Mouse (Mus musculus) forebrain, embryonic 16.5 days (tissue): ENCODE results near the gene Zbtb37. TPM values are rescaled to one million over a fixed set of nuclear protein-coding genes. Genes with fewer than 3 reads are reported as not detected.

Source experiments
- ATAC-seq: fragments of 200-750 bp; cut with Nextera tagmentation; 2 replicates; pipeline ENCODE4 v1.8.0; 2017; ENCODE audit warnings: mild to moderate bottlenecking, moderate library complexity
- H3K27ac ChIP-seq: fragments of 300-500 bp; sonication (generic); 2 replicates; pipeline ENCODE4 v1.5.1; 2014; ENCODE audit warnings: low read length, control low read depth
- H3K27me3 ChIP-seq: fragments of 300-500 bp; sonication (generic); replicated peaks from 2 replicates; pipeline ENCODE4 v1.6.1; 2014; ENCODE audit warnings: low read length; ENCODE audit not compliant: control insufficient read depth, insufficient read depth
- H3K36me3 ChIP-seq: fragments of 300-500 bp; sonication (generic); 2 replicates; pipeline ENCODE4 v1.6.1; 2014; ENCODE audit not compliant: control insufficient read depth, insufficient read depth
- H3K4me1 ChIP-seq: fragments of 300-500 bp; sonication (generic); replicated peaks from 2 replicates; pipeline ENCODE4 v1.6.1; 2014; ENCODE audit warnings: low read length; ENCODE audit not compliant: control insufficient read depth, insufficient read depth
- H3K4me2 ChIP-seq: fragments of 300-500 bp; sonication (generic); 2 replicates; pipeline ENCODE4 v1.6.1; 2014; ENCODE audit warnings: mild to moderate bottlenecking, low read length, control low read depth
- H3K4me3 ChIP-seq: fragments of 300-500 bp; sonication (generic); replicated peaks from 2 replicates; pipeline ENCODE4 v1.5.1; 2014; ENCODE audit warnings: mild to moderate bottlenecking, low read length, control low read depth
- H3K9ac ChIP-seq: fragments of 300-500 bp; sonication (generic); replicated peaks from 2 replicates; pipeline ENCODE4 v1.6.1; 2014; ENCODE audit warnings: low read depth, low read length, control low read depth
- H3K9me3 ChIP-seq: fragments of 300-500 bp; sonication (generic); 2 replicates; pipeline ENCODE4 v1.6.1; 2016; ENCODE audit warnings: low read length; ENCODE audit not compliant: control insufficient read depth
- WGBS: fragments of 180-500 bp; shearing (Covaris S2); extraction: QIAGEN DNeasy Blood & Tissue Kit; methylation state at CpG from one replicate; pipeline ENCODE4 v1.1.7; 2014; 5-methylcytosine and 5-hydroxymethylcytosine counted together
- polyA plus RNA-seq: library from polyadenylated mRNA; unstranded; fragments of >200 nt; fragmentation: Nextera tagmentation; extraction: Ambion mirVana; gene quantifications from 2 replicates; pipeline ENCODE4 v1.2.1, GENCODE M21; 2015

Gene Zbtb37
- polyA plus RNA-seq, 1 experiment from 2014 or later: 16.9 TPM

DNA sequence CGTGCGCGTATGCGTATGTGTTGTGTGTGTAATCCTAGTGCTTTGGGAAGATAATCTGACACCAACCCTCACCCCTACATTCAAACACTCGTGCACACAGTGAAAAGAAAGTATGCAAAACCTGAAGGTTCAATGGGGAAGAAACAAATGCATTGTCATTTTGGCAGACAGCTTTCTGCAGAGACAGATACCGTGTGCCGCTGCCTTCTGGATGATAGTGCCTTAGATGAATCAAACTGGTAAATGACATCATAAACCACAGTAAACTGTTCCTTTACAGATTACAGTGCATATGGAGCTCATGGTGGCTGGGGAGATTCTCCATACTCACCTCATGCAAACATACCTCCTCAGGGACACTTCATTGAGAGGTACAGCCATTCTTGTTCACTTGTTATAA, 71.5 kb downstream of the Zbtb37 start:
- H3K27ac ChIP-seq: no peak overlapping the region
- H3K9ac ChIP-seq: no peak overlapping the region
- H3K4me1 ChIP-seq: no peaks in the 10 kb centered on the region
- no peak overlapping the region for H3K4me2 ChIP-seq
- H3K4me3 ChIP-seq: no peak overlapping the region
- WGBS: 90% methylated on average over 7 of the region's 7 CpGs
- H3K9me3 ChIP-seq: no peaks in the 10 kb centered on the region
- H3K36me3 ChIP-seq: peaks cover 40% of the 10 kb centered on the region
- no peak for ATAC-seq
- no peaks in the 10 kb centered on the region for H3K27me3 ChIP-seq

Other genes starting within 250 kb of the Zbtb37 start
- gene Rabgap1l, start 241.6 kb downstream of the Zbtb37 start, polyA plus RNA-seq: 44.1 and 49.4 TPM in 2 replicates
- gene Rc3h1, start 128.4 kb downstream of the Zbtb37 start, polyA plus RNA-seq: 8.1 and 8.2 TPM in 2 replicates
- 3.0 and 3.5 TPM in 2 replicates for gene Serpinc1, start 56.3 kb downstream of the Zbtb37 start, polyA plus RNA-seq
- 34.8 and 37.6 TPM in 2 replicates for gene Dars2, start 35.8 kb upstream of the Zbtb37 start, polyA plus RNA-seq
- 17.1 and 17.7 TPM in 2 replicates for gene Cenpl, start 35.9 kb upstream of the Zbtb37 start, polyA plus RNA-seq
- 22.4 and 23.4 TPM in 2 replicates for gene Klhl20, start 96.7 kb upstream of the Zbtb37 start, polyA plus RNA-seq
- gene Ankrd45, start 107.8 kb upstream of the Zbtb37 start, polyA plus RNA-seq: 25.5 and 29.6 TPM in 2 replicates
- 0.78 and 1.4 TPM in 2 replicates for gene Tex50, start 124.5 kb upstream of the Zbtb37 start, polyA plus RNA-seq
- 214 and 245 TPM in 2 replicates for gene Prdx6, start 216.4 kb upstream of the Zbtb37 start, polyA plus RNA-seq